Mouse (Mus musculus): ENCODE measurements at regions not wholly inside any gene's neighbourhood (a gene's known extent, or its start where the extent isn't known, plus 50 kb on each side); places are given as distances from the start of the nearest gene placed in this dataset.

DNA sequence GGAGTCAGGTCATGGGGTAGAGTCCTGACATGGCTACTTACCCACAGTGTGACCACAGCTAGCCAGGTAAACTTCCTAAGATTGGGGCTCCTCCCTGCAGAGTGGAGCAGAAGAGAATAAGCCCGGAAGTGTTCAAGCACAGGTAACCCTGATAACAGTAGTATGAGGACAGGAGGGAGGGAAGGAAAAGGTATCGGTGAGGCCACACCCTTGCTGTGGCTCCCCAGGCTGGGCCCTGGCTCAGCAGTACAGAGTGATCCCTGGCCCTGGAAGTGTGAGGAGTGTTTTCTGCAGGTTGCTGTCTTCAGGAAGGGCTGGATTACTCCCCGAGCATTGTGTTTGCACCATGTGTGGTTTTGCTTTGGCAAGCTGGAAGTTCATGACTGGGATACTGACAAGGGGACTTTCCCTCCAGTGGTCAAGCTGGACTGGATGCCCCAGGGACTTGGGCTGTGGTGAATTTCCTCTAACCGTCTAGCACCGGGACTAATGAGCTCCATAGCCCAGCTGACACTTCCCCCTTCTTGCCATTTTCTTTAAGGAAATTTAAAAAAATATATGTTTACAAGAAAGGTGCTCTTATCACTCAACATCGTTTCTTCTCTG, 97.2 kb upstream of the Serbp1 start:
- no peaks in the 10 kb centered on the region for H3K36me3 ChIP-seq (ENCODE audit: insufficient read depth, low read length)
- H3K4me2 ChIP-seq (ENCODE audit: low read depth, low read length): no peak overlapping the region
- no peak overlapping the region for H3K9ac ChIP-seq (replicated peaks; ENCODE audit: low read length)
- TF ChIP-seq CTCF (IDR thresholded peaks at IDR 0.05; ENCODE audit: low read depth): no peak
- H3K27ac ChIP-seq: no peak overlapping the region
- ATAC-seq: no peak
- H3K9me3 ChIP-seq (ENCODE audit: low read length): no peaks in the 10 kb centered on the region
- 0 out of 2 replicates have a peak, but pooled peaks cover 5% of the 10 kb centered on the region for H3K4me1 ChIP-seq (ENCODE audit: insufficient read depth, low read length)
- no peaks in the 10 kb centered on the region for H3K27me3 ChIP-seq (ENCODE audit: insufficient read depth, low read length)
- WGBS: 79% methylated on average over 6 of the region's 6 CpGs
- no peak overlapping the region for H3K4me3 ChIP-seq (ENCODE audit: low read length)
- DNase-seq (ENCODE audit: low spot score): no peak

DNA sequence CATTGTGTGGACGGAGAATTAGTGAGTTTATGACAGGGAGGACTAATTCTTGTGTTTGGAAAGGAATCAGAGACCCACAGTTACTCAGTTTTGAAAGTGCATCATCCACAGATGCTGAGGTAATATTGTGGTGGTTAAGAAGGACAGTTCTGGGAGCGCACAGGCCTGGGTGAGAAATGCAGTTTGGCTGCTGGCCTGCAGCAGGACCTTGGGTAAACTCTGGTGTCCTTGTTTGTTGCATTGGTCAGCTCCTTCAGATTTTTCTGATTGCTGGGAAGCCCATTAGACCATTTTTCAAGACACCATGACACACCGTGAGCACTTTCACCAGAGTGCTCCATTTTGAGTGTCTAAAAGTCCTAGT, 99.0 kb upstream of the Serbp1 start:
- Histone ChIP-seq H3K36me3 (ENCODE audit: insufficient read depth, low read length) (no peaks in the 10 kb centered on the region), H3K9ac (replicated peaks; ENCODE audit: low read length) (no peak overlapping the region), H3K4me1 (ENCODE audit: insufficient read depth, low read length) (0 out of 2 replicates have a peak, but pooled peaks cover 5% of the 10 kb centered on the region), H3K4me2 (ENCODE audit: low read depth, low read length) (no peak overlapping the region), H3K27me3 (ENCODE audit: insufficient read depth, low read length) (no peaks in the 10 kb centered on the region), H3K4me3 (ENCODE audit: low read length) (no peak overlapping the region), H3K27ac (no peak overlapping the region), H3K9me3 (ENCODE audit: low read length) (no peaks in the 10 kb centered on the region)
- no peak for DNase-seq (ENCODE audit: low spot score)
- no peak for ATAC-seq
- WGBS: 90% methylated on average over 3 of the region's 3 CpGs
- no peak for TF ChIP-seq CTCF (IDR thresholded peaks at IDR 0.05; ENCODE audit: low read depth)

DNA sequence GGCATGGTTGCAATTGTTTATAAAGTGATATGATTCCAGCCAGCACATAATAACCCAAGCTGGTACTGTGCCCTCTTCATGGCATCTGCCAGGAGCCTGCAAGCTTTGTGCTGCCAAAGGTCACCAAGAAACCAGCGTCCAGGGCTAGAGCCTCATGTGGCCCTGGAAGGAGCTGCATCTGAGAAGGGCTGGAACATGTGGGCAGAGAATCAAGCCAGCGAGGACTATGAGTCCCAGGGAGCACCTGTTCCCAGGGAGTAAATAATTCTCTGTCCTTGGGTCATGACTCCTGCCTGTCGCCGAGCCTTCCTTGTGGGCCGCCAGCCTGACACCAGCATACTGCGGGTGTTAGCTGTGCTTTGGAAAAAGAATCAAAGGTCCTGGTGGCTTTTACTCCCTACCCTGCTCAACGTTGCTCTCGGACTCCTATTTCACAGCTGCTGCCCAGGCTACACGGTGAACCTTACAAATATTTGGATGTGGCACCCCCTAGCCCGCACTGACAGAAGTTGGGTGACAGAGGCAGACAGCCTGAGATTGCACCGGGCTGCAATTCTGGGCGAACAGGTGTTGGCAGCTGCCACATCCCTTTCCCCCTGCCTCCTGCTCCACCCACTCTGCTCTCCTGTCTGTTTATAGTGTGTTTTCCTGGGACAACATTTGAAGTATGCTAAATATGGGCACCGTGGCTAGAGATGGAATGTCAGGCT, 99.5 kb upstream of the Serbp1 start:
- no peaks in the 10 kb centered on the region for H3K27me3 ChIP-seq (ENCODE audit: insufficient read depth, low read length)
- H3K9ac ChIP-seq (replicated peaks; ENCODE audit: low read length): no peak overlapping the region
- no peaks in the 10 kb centered on the region for H3K9me3 ChIP-seq (ENCODE audit: low read length)
- H3K4me2 ChIP-seq (ENCODE audit: low read depth, low read length): no peak overlapping the region
- H3K36me3 ChIP-seq (ENCODE audit: insufficient read depth, low read length): no peaks in the 10 kb centered on the region
- WGBS: 51% methylated on average over 13 of the region's 13 CpGs
- peak; percentile 43 for DNase-seq (ENCODE audit: low spot score)
- peak; percentile 19; the same call in 1 of the 2 replicates for TF ChIP-seq CTCF (IDR thresholded peaks at IDR 0.05; ENCODE audit: low read depth)
- H3K4me3 ChIP-seq (ENCODE audit: low read length): no peak overlapping the region
- ATAC-seq: peak; percentile 62
- no peak overlapping the region for H3K27ac ChIP-seq
- H3K4me1 ChIP-seq (ENCODE audit: insufficient read depth, low read length): 0 out of 2 replicates have a peak, but pooled peaks cover 5% of the 10 kb centered on the region

DNA sequence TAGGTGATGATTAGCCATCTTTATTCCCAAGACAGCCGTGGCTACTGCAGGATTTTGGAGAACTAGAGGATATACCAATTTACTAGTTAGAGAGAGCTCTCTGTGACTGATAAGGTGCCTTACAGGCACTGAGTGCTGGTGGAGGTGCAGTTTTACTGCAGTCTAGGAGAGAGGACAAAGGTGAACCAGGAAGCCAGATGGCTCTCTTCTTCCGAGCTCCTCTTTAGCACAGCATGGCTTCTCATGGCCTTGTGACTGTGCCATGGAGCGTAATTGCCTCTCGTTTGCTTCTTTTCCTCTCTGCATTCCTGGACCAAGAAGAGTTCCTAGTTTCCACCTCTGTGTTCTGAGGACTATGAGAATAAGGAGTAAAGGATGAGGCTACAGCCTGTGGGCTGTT, 100.2 kb upstream of the Gadd45a start:
- 72% methylated on average over 4 of the region's 4 CpGs for WGBS
- DNase-seq (ENCODE audit: low spot score) (no peak), ATAC-seq (no peak)

DNA sequence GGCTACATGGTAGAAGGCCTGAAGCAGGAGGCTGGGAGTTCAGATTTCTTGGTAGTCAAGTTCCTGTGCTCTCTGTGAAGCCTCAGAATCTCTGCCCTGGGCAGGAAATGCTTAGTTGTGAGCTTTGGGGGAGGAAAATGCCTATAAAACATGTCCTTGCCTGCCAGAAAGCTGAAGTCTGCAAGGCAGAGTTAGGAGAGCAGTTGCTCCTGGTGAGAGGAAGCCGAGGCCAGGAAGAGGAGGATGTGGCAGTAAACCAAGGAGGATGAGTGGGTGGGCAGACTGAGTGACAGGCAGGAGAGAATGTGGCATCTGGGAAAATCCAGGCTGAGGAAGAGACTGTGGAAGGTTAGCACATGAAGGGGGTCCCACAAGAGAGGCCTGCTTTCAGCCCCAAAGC, 97.7 kb upstream of the Gadd45a start:
- WGBS: 41% methylated on average over 1 of the region's 1 CpGs
- no peak for ATAC-seq

More for the DNA sequence above, 100.2 kb upstream of the Gadd45a start:
- TF ChIP-seq CTCF (IDR thresholded peaks at IDR 0.05; ENCODE audit: low read depth): no peak
- H3K4me1 ChIP-seq (ENCODE audit: insufficient read depth, low read length): 0 out of 2 replicates have a peak, but pooled peaks cover 5% of the 10 kb centered on the region
- no peaks in the 10 kb centered on the region for H3K27me3 ChIP-seq (ENCODE audit: insufficient read depth, low read length)
- H3K27ac ChIP-seq: no peak overlapping the region
- no peak overlapping the region for H3K4me3 ChIP-seq (ENCODE audit: low read length)
- no peaks in the 10 kb centered on the region for H3K36me3 ChIP-seq (ENCODE audit: insufficient read depth, low read length)
- H3K9me3 ChIP-seq (ENCODE audit: low read length): no peaks in the 10 kb centered on the region
- H3K4me2 ChIP-seq (ENCODE audit: low read depth, low read length): no peak overlapping the region
- H3K9ac ChIP-seq (replicated peaks; ENCODE audit: low read length): no peak overlapping the region

DNA sequence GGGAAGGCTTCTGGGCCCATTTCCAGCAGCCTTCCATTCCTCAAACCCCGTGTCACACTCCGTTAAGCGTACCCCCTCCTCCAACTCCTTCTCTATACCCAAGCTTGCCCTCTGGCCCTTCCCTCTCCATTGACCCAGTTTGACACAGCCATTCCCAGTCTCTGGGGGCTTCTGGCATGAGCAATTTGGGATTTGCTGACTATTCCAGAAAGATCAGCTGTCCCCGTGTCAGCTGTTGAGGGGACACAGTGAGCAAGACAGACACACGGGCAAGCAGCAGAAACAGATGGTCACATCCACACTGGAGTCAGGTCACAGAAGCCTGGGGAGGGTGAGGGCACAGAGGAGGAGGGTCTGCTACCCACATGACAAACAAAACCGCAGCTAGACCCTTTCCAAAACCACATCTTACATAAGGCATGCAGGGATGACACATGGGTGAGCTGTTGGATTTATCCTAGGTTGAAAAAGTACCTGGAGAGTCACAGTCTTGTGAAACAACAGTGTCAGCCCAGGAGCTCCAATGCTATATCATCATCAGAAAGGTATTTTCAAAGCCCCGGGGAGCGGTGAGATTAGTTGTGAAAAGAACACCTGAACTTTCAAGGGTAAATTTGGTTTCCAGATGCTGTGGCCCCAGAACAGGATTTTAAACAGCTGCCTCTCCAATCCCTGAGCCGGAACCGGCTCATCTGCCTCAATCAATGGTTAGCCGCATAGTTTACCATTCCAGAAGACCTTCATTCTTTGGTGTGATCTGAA, 93.5 kb upstream of the Gadd45a start:
- Histone ChIP-seq H3K27ac (no peak overlapping the region), H3K27me3 (ENCODE audit: insufficient read depth, low read length) (no peaks in the 10 kb centered on the region), H3K36me3 (ENCODE audit: insufficient read depth, low read length) (no peaks in the 10 kb centered on the region), H3K4me1 (ENCODE audit: insufficient read depth, low read length) (no peaks in the 10 kb centered on the region), H3K4me2 (ENCODE audit: low read depth, low read length) (no peak overlapping the region), H3K4me3 (ENCODE audit: low read length) (no peak overlapping the region), H3K9ac (replicated peaks; ENCODE audit: low read length) (no peak overlapping the region), H3K9me3 (ENCODE audit: low read length) (no peaks in the 10 kb centered on the region)
- WGBS: 56% methylated on average over 11 of the region's 11 CpGs
- no peak for ATAC-seq
- no peak for DNase-seq (ENCODE audit: low spot score)
- TF ChIP-seq CTCF (IDR thresholded peaks at IDR 0.05; ENCODE audit: low read depth): no peak

More for the DNA sequence above, 97.7 kb upstream of the Gadd45a start:
- Histone ChIP-seq H3K27ac (no peak overlapping the region), H3K4me2 (ENCODE audit: low read depth, low read length) (no peak overlapping the region), H3K4me1 (ENCODE audit: insufficient read depth, low read length) (0 out of 2 replicates have a peak, but pooled peaks cover 5% of the 10 kb centered on the region), H3K4me3 (ENCODE audit: low read length) (no peak overlapping the region), H3K9ac (replicated peaks; ENCODE audit: low read length) (no peak overlapping the region), H3K9me3 (ENCODE audit: low read length) (no peaks in the 10 kb centered on the region), H3K36me3 (ENCODE audit: insufficient read depth, low read length) (no peaks in the 10 kb centered on the region), H3K27me3 (ENCODE audit: insufficient read depth, low read length) (no peaks in the 10 kb centered on the region)
- DNase-seq (ENCODE audit: low spot score): no peak
- TF ChIP-seq CTCF (IDR thresholded peaks at IDR 0.05; ENCODE audit: low read depth): no peak

All from hindbrain, postnatal 0 days (tissue).